Mouse (Mus musculus): ENCODE results near the gene Prdm16. TPM values are rescaled to one million over a fixed set of nuclear protein-coding genes. Genes with fewer than 3 reads are reported as not detected.

The Prdm16 gene
- polyA plus RNA-seq, 1 experiment from 2014 or later = 17.5 TPM

DNA sequence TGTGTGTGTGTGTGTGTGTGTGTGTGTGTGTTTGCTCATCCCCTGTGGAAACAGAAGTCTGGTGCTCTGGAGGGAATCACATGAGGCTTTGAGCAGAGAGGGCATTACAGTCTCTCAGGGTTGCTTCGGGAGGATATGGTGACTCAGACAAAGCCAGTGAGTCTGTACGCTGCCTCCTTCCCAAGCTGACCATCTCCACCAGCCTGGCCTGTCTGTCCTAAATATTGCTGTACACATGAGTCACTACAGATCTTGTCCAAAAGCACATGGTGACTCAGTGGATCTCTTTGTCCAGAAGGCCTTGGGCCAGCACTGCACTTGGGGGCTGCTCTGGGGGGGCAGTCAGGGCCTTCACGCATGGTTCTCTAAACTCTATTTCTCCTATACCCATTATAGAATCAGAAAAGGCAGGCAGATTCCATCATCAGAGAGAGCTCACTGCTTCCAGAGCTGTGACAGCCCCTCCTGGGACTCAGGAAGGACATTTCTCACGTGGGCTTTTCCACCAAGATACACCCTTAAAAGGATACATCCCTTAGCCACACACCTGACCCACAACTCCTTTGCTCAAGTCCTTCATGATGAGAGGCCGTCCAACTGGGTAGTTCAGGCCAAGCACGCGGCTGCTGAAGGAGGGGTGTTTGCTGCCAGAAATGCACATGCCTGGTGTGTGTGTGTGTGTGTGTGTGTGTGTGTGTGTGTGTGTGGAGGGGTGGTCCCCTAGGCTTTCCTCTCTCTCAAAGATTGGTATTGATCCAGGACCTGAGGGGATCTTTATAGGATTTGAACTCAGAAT, 114.6 kb downstream of the Prdm16 start:
- peaks cover 13% of the 10 kb centered on the region for H3K4me1 ChIP-seq
- H3K4me2 ChIP-seq = no peak overlapping the region
- no peaks in the 10 kb centered on the region for H3K27me3 ChIP-seq
- 86% methylated on average over 7 of the region's 7 CpGs for WGBS
- ATAC-seq (ENCODE audit: insufficient number of reproducible peaks, low FRiP score, low TSS enrichment, low read depth) = no peak
- no peaks in the 10 kb centered on the region for H3K9me3 ChIP-seq
- H3K9ac ChIP-seq = no peak overlapping the region
- no peaks in the 10 kb centered on the region for H3K36me3 ChIP-seq
- no peak overlapping the region for H3K27ac ChIP-seq
- H3K4me3 ChIP-seq = no peak overlapping the region

DNA sequence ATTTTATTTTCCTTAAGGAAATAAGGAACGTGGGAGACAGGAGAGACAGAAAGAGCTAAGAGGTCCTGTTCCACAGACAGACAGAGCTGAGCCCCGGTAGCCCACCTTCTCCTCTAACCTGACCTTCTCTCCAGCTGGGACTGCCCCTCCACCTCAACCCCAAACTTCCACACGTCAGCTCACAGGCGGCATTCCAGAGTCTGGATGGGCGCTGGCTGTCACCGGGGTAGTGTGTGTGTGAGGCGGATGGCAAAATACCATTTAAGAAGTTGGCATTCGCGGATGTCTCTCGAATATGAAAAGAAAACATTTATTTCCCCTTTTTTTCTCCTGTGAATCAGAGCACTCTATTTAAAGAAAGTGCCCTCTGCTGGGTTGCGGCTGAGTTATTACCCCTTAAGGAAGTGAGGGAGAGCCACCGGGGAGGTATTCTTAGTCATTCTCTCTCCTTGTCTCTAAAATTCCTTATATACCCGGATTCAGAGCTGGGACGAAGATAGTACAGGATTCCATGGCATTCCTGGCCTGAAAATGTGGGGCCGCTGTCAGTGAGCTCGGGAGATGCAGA, 117.1 kb downstream of the Prdm16 start:
- no peak overlapping the region for H3K27ac ChIP-seq
- H3K4me2 ChIP-seq = no peak overlapping the region
- H3K9ac ChIP-seq = no peak overlapping the region
- peaks cover 6% of the 10 kb centered on the region; the same call in 1 of the 2 replicates for H3K4me1 ChIP-seq
- H3K9me3 ChIP-seq = no peaks in the 10 kb centered on the region
- WGBS = 68% methylated on average over 16 of the region's 16 CpGs
- H3K4me3 ChIP-seq = no peak overlapping the region
- no peaks in the 10 kb centered on the region for H3K27me3 ChIP-seq
- H3K36me3 ChIP-seq = no peaks in the 10 kb centered on the region
- ATAC-seq (ENCODE audit: insufficient number of reproducible peaks, low FRiP score, low TSS enrichment, low read depth) = no peak

GRCm38 (mm10) chr4:154517991-154518390, 118.7 kb downstream of the Prdm16 start:
- Histone ChIP-seq H3K36me3 (no peaks in the 10 kb centered on the region), H3K9me3 (no peaks in the 10 kb centered on the region), H3K9ac (no peak overlapping the region), H3K4me3 (no peak overlapping the region), H3K4me2 (no peak overlapping the region), H3K27me3 (no peaks in the 10 kb centered on the region), H3K27ac (no peak overlapping the region), H3K4me1 (peaks cover 13% of the 10 kb centered on the region)
- ATAC-seq (ENCODE audit: insufficient number of reproducible peaks, low FRiP score, low TSS enrichment, low read depth) = no peak
- WGBS = 72% methylated on average over 7 of the region's 7 CpGs

DNA sequence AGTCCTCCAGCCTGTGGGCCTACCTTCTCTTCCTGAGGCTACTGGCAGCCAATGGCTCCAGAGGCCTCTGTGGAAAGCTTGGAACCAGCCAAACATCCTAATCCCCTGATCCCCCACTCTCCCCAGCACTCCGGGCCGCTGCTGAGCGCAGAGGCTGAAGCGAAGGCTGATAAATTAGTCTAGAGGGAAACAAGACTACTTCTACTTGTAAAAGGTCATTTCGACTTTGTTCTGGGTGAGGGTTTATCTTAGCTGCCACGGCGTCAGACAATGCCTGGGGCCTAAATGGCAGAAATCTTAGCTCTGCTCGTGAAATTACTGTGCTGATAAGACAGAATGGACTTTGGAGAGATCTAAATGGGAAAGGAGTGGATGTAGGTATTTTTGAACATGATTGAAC, 120.2 kb downstream of the Prdm16 start:
- Histone ChIP-seq H3K27me3 (no peaks in the 10 kb centered on the region), H3K27ac (no peak overlapping the region), H3K4me2 (no peak overlapping the region), H3K9ac (no peak overlapping the region), H3K4me1 (peaks cover 25% of the 10 kb centered on the region), H3K36me3 (no peaks in the 10 kb centered on the region), H3K4me3 (no peak overlapping the region), H3K9me3 (no peaks in the 10 kb centered on the region)
- 56% methylated on average over 8 of the region's 8 CpGs for WGBS
- ATAC-seq (ENCODE audit: insufficient number of reproducible peaks, low FRiP score, low TSS enrichment, low read depth) = no peak

DNA sequence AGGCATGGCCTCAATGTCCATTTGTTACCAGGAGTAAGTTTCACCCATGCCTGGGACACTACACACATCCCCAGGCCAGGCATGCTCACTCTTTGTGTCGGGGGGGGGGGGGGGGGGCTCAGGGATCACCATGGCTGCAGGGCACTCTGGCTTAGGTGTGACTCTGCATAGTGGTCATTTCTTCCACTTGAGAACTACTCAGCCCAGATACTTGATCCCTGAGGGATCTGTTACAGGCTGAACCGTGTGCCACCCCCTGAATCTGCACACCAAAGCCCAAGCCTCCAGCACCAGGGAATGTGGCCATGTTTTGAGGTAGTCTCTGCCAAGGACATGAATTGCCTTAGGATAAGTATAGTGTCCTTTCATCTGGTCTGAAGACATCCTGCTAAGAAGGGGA, 123.0 kb downstream of the Prdm16 start:
- peaks cover 32% of the 10 kb centered on the region for H3K4me1 ChIP-seq
- H3K27me3 ChIP-seq = no peaks in the 10 kb centered on the region
- no peak overlapping the region for H3K4me3 ChIP-seq
- no peak overlapping the region for H3K9ac ChIP-seq
- H3K27ac ChIP-seq = no peak overlapping the region
- H3K9me3 ChIP-seq = no peaks in the 10 kb centered on the region
- no peaks in the 10 kb centered on the region for H3K36me3 ChIP-seq
- H3K4me2 ChIP-seq = no peak overlapping the region
- ATAC-seq (ENCODE audit: insufficient number of reproducible peaks, low FRiP score, low TSS enrichment, low read depth) = no peak
- 42% methylated on average over 2 of the region's 2 CpGs for WGBS

DNA sequence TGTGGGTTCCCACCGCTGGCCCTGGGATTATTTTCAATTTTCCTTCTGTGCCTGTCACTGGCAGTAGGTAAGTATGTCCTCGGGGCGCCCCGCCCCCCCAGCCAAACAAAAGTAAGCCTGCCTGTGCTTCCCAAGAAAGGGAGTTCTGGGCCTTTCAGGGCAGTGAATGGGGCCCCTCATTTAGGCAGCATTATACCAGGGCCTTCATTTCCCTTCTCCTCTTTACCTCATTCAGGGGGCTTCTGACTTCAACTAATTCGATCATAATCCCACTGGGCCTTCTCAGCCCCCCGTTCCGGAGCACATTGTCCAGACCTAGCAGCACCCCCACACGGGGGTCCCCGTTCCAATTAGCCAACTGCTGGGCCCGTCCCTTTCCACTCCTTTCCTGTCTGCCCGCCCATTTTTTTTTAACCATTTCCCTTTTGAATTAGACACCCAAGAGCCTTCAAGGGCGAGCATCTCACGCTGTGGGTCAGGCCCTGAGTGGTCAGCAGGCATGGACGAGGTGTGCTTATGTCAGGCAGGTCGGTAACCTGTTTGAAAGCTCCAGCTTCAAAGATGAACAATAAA, 124.1 kb downstream of the Prdm16 start:
- Histone ChIP-seq H3K9me3 (no peaks in the 10 kb centered on the region), H3K36me3 (no peaks in the 10 kb centered on the region), H3K4me3 (no peak overlapping the region), H3K4me2 (no peak overlapping the region), H3K9ac (no peak overlapping the region), H3K4me1 (peaks cover 39% of the 10 kb centered on the region), H3K27ac (no peak overlapping the region), H3K27me3 (no peaks in the 10 kb centered on the region)
- ATAC-seq (ENCODE audit: insufficient number of reproducible peaks, low FRiP score, low TSS enrichment, low read depth) = no peak
- 37% methylated on average over 15 of the region's 15 CpGs for WGBS

DNA sequence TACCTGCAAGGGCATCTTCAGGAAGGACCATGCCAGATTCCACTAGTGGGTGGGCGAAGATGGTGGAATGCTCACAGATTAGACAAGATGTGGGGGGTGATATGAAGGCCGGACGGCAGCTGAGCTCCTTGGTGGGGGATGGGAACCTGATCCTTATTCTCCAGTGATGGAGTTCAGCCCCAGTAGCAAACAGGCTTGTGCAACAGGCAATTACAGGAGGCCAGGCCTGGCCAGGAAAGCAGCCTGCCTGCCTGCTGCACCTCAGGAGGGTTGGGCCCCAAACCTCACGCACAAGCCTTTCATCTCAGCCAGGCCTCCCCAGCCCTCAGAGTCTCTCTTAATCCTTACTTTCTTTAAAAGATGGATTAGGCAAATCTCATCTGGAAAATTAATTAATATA, 124.9 kb downstream of the Prdm16 start:
- Histone ChIP-seq H3K27me3 (no peaks in the 10 kb centered on the region), H3K9me3 (no peaks in the 10 kb centered on the region), H3K4me2 (no peak overlapping the region), H3K36me3 (no peaks in the 10 kb centered on the region), H3K27ac (no peak overlapping the region), H3K4me3 (no peak overlapping the region), H3K4me1 (peaks cover 42% of the 10 kb centered on the region), H3K9ac (no peak overlapping the region)
- 60% methylated on average over 4 of the region's 4 CpGs for WGBS
- ATAC-seq (ENCODE audit: insufficient number of reproducible peaks, low FRiP score, low TSS enrichment, low read depth) = no peak

- Histone ChIP-seq H3K4me2 (no peak overlapping the region), H3K9ac (no peak overlapping the region), H3K27ac (no peak overlapping the region), H3K27me3 (peaks cover 7% of the 10 kb centered on the region; the same call in 1 of the 2 replicates), H3K4me3 (no peak overlapping the region), H3K36me3 (no peaks in the 10 kb centered on the region), H3K9me3 (no peaks in the 10 kb centered on the region), H3K4me1 (peaks cover 48% of the 10 kb centered on the region)
- 27% methylated on average over 20 of the region's 20 CpGs for WGBS
- ATAC-seq (ENCODE audit: insufficient number of reproducible peaks, low FRiP score, low TSS enrichment, low read depth) = no peak
Measured at GRCm38 (mm10) chr4:154506774-154507435, 129.8 kb downstream of the Prdm16 start.

DNA sequence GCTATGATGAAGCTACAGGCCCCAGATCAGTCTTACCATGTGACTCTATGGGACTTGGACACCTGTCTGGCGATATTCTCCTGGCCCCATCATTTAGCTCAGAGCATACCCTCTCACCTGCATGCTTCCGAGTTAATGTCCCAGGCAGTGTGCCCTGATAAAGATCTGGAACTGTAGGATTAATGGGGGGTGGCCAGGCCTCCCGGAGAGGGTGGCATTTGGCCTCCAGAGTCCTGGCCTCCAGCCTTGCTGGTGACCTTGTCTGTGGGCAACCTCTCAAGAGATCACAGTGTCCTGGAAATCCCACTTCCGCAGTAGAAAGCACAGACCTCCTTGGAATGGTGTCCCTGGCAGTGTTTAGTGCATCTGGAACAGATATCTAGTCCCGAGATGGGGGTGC, 131.4 kb downstream of the Prdm16 start:
- Histone ChIP-seq H3K4me3 (no peak overlapping the region), H3K4me2 (no peak overlapping the region), H3K27me3 (peaks cover 15% of the 10 kb centered on the region; the same call in 1 of the 2 replicates), H3K27ac (no peak overlapping the region), H3K36me3 (no peaks in the 10 kb centered on the region), H3K9me3 (no peaks in the 10 kb centered on the region), H3K4me1 (peaks cover 53% of the 10 kb centered on the region), H3K9ac (no peak overlapping the region)
- no peak for ATAC-seq (ENCODE audit: insufficient number of reproducible peaks, low FRiP score, low TSS enrichment, low read depth)
- WGBS = 77% methylated on average over 5 of the region's 5 CpGs

DNA sequence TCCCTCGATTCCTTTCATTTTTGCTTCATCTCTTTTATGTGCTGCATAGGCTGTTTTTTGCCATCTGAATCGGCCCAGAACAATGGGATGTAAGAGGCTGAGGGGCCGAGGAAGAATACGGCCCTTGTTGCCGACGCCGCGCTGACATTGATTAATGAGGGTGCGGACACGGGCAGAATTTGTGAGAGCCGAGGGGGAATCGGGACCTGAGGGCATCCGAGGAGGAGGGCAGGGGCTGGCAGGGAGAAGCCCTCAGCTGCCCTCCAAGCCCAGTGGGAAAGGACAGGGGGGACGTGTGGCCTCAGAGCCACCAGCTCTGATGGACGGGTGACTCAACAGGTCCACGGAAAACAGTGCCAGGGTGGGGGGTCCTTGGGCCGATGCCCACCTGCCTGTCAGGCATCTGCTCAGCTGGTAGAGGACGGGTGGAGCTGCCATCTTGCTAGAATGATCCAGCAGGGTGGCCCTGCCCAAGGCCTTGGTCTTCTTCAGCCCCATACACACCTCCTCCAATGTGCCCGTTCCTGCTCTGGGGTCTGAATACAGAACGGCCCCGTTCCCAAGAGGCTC, 133.3 kb downstream of the Prdm16 start:
- no peak overlapping the region for H3K27ac ChIP-seq
- no peak overlapping the region for H3K9ac ChIP-seq
- H3K4me2 ChIP-seq = no peak overlapping the region
- H3K4me1 ChIP-seq = peaks cover 64% of the 10 kb centered on the region
- H3K36me3 ChIP-seq = no peaks in the 10 kb centered on the region
- peaks cover 15% of the 10 kb centered on the region; the same call in 1 of the 2 replicates for H3K27me3 ChIP-seq
- no peak overlapping the region for H3K4me3 ChIP-seq
- WGBS = 66% methylated on average over 21 of the region's 21 CpGs
- no peak for ATAC-seq (ENCODE audit: insufficient number of reproducible peaks, low FRiP score, low TSS enrichment, low read depth)
- H3K9me3 ChIP-seq = no peaks in the 10 kb centered on the region

- Histone ChIP-seq H3K4me2 (no peak overlapping the region), H3K9me3 (no peaks in the 10 kb centered on the region), H3K27me3 (peaks cover 18% of the 10 kb centered on the region; the same call in 1 of the 2 replicates), H3K36me3 (no peaks in the 10 kb centered on the region), H3K27ac (no peak overlapping the region), H3K4me3 (no peak overlapping the region), H3K9ac (no peak overlapping the region), H3K4me1 (peaks cover 64% of the 10 kb centered on the region)
- no peak for ATAC-seq (ENCODE audit: insufficient number of reproducible peaks, low FRiP score, low TSS enrichment, low read depth)
- 70% methylated on average over 16 of the region's 16 CpGs for WGBS
Measured at GRCm38 (mm10) chr4:154502403-154503000, 134.2 kb downstream of the Prdm16 start.

Data from limb, embryonic 15.5 days (tissue).